Mouse (Mus musculus): ENCODE data around the gene Spdl1. TPM values are rescaled to one million over a fixed set of nuclear protein-coding genes. Genes with fewer than 3 reads are reported as not detected.
A peak's percentile ranks its signal among the peaks of the same experiment; 100 is the strongest.
"Not testable (repeated sequence)": the region's sequence is repeated elsewhere in the genome, so short reads cannot be mapped to it uniquely, and the experiment has no call there.

Spdl1 gene
- polyA plus RNA-seq, 1 experiment from 2014 or later, result 3.9 TPM

- H3K27ac ChIP-seq (ENCODE audit: low read depth, low read length), result no peak overlapping the region
- no peak for ATAC-seq
- H3K36me3 ChIP-seq (ENCODE audit: control insufficient read depth, insufficient read depth), result peaks cover 21% of the 10 kb centered on the region
- H3K9me3 ChIP-seq (ENCODE audit: control insufficient read depth), result no peaks in the 10 kb centered on the region
- H3K4me3 ChIP-seq (ENCODE audit: low read depth, low read length), result no peak overlapping the region
- 92% methylated on average over 3 of the region's 3 CpGs for WGBS
- H3K4me1 ChIP-seq (replicated peaks; ENCODE audit: control insufficient read depth, insufficient read depth, low read length), result 0 out of 2 replicates have a peak, but pooled peaks cover 3% of the 10 kb centered on the region
- H3K27me3 ChIP-seq (replicated peaks; ENCODE audit: control insufficient read depth, insufficient read depth, low read length), result no peaks in the 10 kb centered on the region
- no peak overlapping the region for H3K4me2 ChIP-seq (replicated peaks; ENCODE audit: low read depth)
- no peak overlapping the region for H3K9ac ChIP-seq (ENCODE audit: low read depth, low read length)
- no peak for TF ChIP-seq CTCF (IDR thresholded peaks at IDR 0.05; ENCODE audit: low read depth)
Observed at GRCm38 (mm10) chr11:34827803-34828202, 5.6 kb downstream of the Spdl1 start.

- no peaks in the 10 kb centered on the region for H3K27me3 ChIP-seq (replicated peaks; ENCODE audit: control insufficient read depth, insufficient read depth, low read length)
- no peaks in the 10 kb centered on the region for H3K4me1 ChIP-seq (replicated peaks; ENCODE audit: control insufficient read depth, insufficient read depth, low read length)
- H3K9ac ChIP-seq (ENCODE audit: low read depth, low read length), result no peak overlapping the region
- TF ChIP-seq CTCF (IDR thresholded peaks at IDR 0.05; ENCODE audit: low read depth), result no peak
- no peak overlapping the region for H3K4me2 ChIP-seq (replicated peaks; ENCODE audit: low read depth)
- no peak overlapping the region for H3K27ac ChIP-seq (ENCODE audit: low read depth, low read length)
- WGBS, result 83% methylated on average over 2 of the region's 2 CpGs
- no peak for ATAC-seq
- peaks cover 26% of the 10 kb centered on the region for H3K36me3 ChIP-seq (ENCODE audit: control insufficient read depth, insufficient read depth)
- H3K9me3 ChIP-seq (ENCODE audit: control insufficient read depth), result no peaks in the 10 kb centered on the region
- H3K4me3 ChIP-seq (ENCODE audit: low read depth, low read length), result no peak overlapping the region
Observed at GRCm38 (mm10) chr11:34826940-34827339, 6.5 kb downstream of the Spdl1 start.

- Histone ChIP-seq H3K4me1 (replicated peaks; ENCODE audit: control insufficient read depth, insufficient read depth, low read length) (no peaks in the 10 kb centered on the region), H3K36me3 (ENCODE audit: control insufficient read depth, insufficient read depth) (peaks cover 22% of the 10 kb centered on the region), H3K27me3 (replicated peaks; ENCODE audit: control insufficient read depth, insufficient read depth, low read length) (no peaks in the 10 kb centered on the region), H3K4me3 (ENCODE audit: low read depth, low read length) (no peak overlapping the region), H3K9me3 (ENCODE audit: control insufficient read depth) (no peaks in the 10 kb centered on the region), H3K4me2 (replicated peaks; ENCODE audit: low read depth) (no peak overlapping the region), H3K9ac (ENCODE audit: low read depth, low read length) (no peak overlapping the region), H3K27ac (ENCODE audit: low read depth, low read length) (no peak overlapping the region)
- no peak for ATAC-seq
- no peak for TF ChIP-seq CTCF (IDR thresholded peaks at IDR 0.05; ENCODE audit: low read depth)
- 85% methylated on average over 4 of the region's 4 CpGs for WGBS
Observed at GRCm38 (mm10) chr11:34824791-34825190, 8.7 kb downstream of the Spdl1 start.

- no peak for ATAC-seq
- no peaks in the 10 kb centered on the region for H3K4me1 ChIP-seq (replicated peaks; ENCODE audit: control insufficient read depth, insufficient read depth, low read length)
- no peak overlapping the region for H3K27ac ChIP-seq (ENCODE audit: low read depth, low read length)
- no peak overlapping the region for H3K4me2 ChIP-seq (replicated peaks; ENCODE audit: low read depth)
- H3K36me3 ChIP-seq (ENCODE audit: control insufficient read depth, insufficient read depth), result peaks cover 36% of the 10 kb centered on the region
- 11% methylated on average over 2 of the region's 2 CpGs for WGBS
- H3K27me3 ChIP-seq (replicated peaks; ENCODE audit: control insufficient read depth, insufficient read depth, low read length), result no peaks in the 10 kb centered on the region
- H3K9me3 ChIP-seq (ENCODE audit: control insufficient read depth), result no peaks in the 10 kb centered on the region
- TF ChIP-seq CTCF (IDR thresholded peaks at IDR 0.05; ENCODE audit: low read depth), result peak; percentile 62
- H3K9ac ChIP-seq (ENCODE audit: low read depth, low read length), result no peak overlapping the region
- H3K4me3 ChIP-seq (ENCODE audit: low read depth, low read length), result no peak overlapping the region
Observed at GRCm38 (mm10) chr11:34814767-34815166, 18.7 kb downstream of the Spdl1 start.

- no peak overlapping the region for H3K27ac ChIP-seq (ENCODE audit: low read depth, low read length)
- no peak for ATAC-seq
- H3K4me3 ChIP-seq (ENCODE audit: low read depth, low read length), result no peak overlapping the region
- H3K27me3 ChIP-seq (replicated peaks; ENCODE audit: control insufficient read depth, insufficient read depth, low read length), result no peaks in the 10 kb centered on the region
- H3K9me3 ChIP-seq (ENCODE audit: control insufficient read depth), result no peaks in the 10 kb centered on the region
- 89% methylated on average over 6 of the region's 6 CpGs for WGBS
- no peaks in the 10 kb centered on the region for H3K4me1 ChIP-seq (replicated peaks; ENCODE audit: control insufficient read depth, insufficient read depth, low read length)
- H3K4me2 ChIP-seq (replicated peaks; ENCODE audit: low read depth), result no peak overlapping the region
- no peak for TF ChIP-seq CTCF (IDR thresholded peaks at IDR 0.05; ENCODE audit: low read depth)
- no peak overlapping the region for H3K9ac ChIP-seq (ENCODE audit: low read depth, low read length)
- H3K36me3 ChIP-seq (ENCODE audit: control insufficient read depth, insufficient read depth), result peaks cover 36% of the 10 kb centered on the region
Observed at GRCm38 (mm10) chr11:34814319-34814718, 19.1 kb downstream of the Spdl1 start.

GRCm38 (mm10) chr11:34805026-34805425 is 28.4 kb downstream of the Spdl1 start:
- not testable (repeated sequence) for H3K4me2 ChIP-seq (replicated peaks; ENCODE audit: low read depth); H3K9ac ChIP-seq (ENCODE audit: low read depth, low read length); H3K36me3 ChIP-seq (ENCODE audit: control insufficient read depth, insufficient read depth); H3K4me1 ChIP-seq (replicated peaks; ENCODE audit: control insufficient read depth, insufficient read depth, low read length); ATAC-seq; H3K27ac ChIP-seq (ENCODE audit: low read depth, low read length); H3K27me3 ChIP-seq (replicated peaks; ENCODE audit: control insufficient read depth, insufficient read depth, low read length); H3K9me3 ChIP-seq (ENCODE audit: control insufficient read depth); H3K4me3 ChIP-seq (ENCODE audit: low read depth, low read length)
- WGBS, result 76% methylated on average over 4 of the region's 4 CpGs

GRCm38 (mm10) chr11:34798066-34798465 is 35.4 kb downstream of the Spdl1 start:
- H3K9me3 ChIP-seq (ENCODE audit: control insufficient read depth); ATAC-seq; H3K27me3 ChIP-seq (replicated peaks; ENCODE audit: control insufficient read depth, insufficient read depth, low read length); H3K4me3 ChIP-seq (ENCODE audit: low read depth, low read length); H3K9ac ChIP-seq (ENCODE audit: low read depth, low read length); H3K4me1 ChIP-seq (replicated peaks; ENCODE audit: control insufficient read depth, insufficient read depth, low read length); H3K4me2 ChIP-seq (replicated peaks; ENCODE audit: low read depth); H3K27ac ChIP-seq (ENCODE audit: low read depth, low read length); H3K36me3 ChIP-seq (ENCODE audit: control insufficient read depth, insufficient read depth): not testable (repeated sequence)
- 52% methylated on average over 8 of the region's 8 CpGs for WGBS
